Mouse (Mus musculus): ENCODE measurements around the gene Mindy2. TPM values are rescaled to one million over a fixed set of nuclear protein-coding genes. Genes with fewer than 3 reads are reported as not detected.

The Mindy2 gene
- polyA plus RNA-seq, 1 experiment from 2014 or later: 11.8 TPM

DNA sequence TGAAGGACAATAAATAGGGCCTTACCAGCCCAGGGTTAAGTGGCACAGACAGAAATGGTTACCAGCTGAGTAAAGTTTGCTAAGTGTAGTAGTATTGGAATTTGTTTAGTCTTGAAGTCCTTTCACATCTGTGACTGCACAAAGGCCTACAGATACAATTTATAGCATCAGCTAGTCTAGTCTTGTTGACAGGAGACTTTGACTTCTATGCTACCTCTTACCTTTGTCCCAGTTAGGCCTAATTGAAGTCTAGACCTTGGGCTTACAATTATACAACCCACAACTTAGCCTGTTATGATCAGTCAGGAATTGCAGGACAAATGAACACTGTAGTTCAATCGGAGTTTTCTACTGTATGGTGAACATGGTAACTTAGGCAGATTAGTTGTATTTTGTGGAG, 105.5 kb downstream of the Mindy2 start:
- ATAC-seq (ENCODE audit: low FRiP score, low TSS enrichment) (no peak), DNase-seq (ENCODE audit: low spot score) (no peak)
- Histone ChIP-seq H3K4me2 (replicated peaks; ENCODE audit: low read depth) (no peak overlapping the region), H3K27ac (replicated peaks) (no peak overlapping the region), H3K4me1 (replicated peaks; ENCODE audit: control insufficient read depth, insufficient read depth) (no peaks in the 10 kb centered on the region), H3K9me3 (ENCODE audit: control insufficient read depth, low read length) (no peaks in the 10 kb centered on the region), H3K4me3 (ENCODE audit: low read depth, low read length) (no peak overlapping the region), H3K36me3 (ENCODE audit: control insufficient read depth, insufficient read depth, low read length) (no peaks in the 10 kb centered on the region), H3K27me3 (ENCODE audit: control insufficient read depth, insufficient read depth, low read length) (no peaks in the 10 kb centered on the region), H3K9ac (ENCODE audit: low read length) (no peak overlapping the region)
- WGBS: 95% methylated on average over 1 of the region's 1 CpGs
- TF ChIP-seq CTCF (IDR thresholded peaks at IDR 0.05; ENCODE audit: low read depth): no peak
- TF ChIP-seq EP300 (optimal IDR thresholded peaks at IDR 0.05): no peak

Other genes starting within 250 kb of the Mindy2 start
- gene Ccnb2, start 235.6 kb downstream of the Mindy2 start, polyA plus RNA-seq (2015; fragmentation: Nextera tagmentation; extraction: Ambion mirVana): 39.2 and 46.3 TPM in 2 replicates
- 11.2 and 12.7 TPM in 2 replicates for gene Rnf111, start 153.4 kb downstream of the Mindy2 start, polyA plus RNA-seq (2015; fragmentation: Nextera tagmentation; extraction: Ambion mirVana)
- gene Sltm, start 114.4 kb downstream of the Mindy2 start, polyA plus RNA-seq (2015; fragmentation: Nextera tagmentation; extraction: Ambion mirVana): 22.0 and 22.5 TPM in 2 replicates
- 2.0 and 2.6 TPM in 2 replicates for gene Gm10642, start 923 bp downstream of the Mindy2 start, polyA plus RNA-seq (2015; fragmentation: Nextera tagmentation; extraction: Ambion mirVana)
- 48.1 and 48.2 TPM in 2 replicates for gene Adam10, start 21.8 kb upstream of the Mindy2 start, polyA plus RNA-seq (2015; fragmentation: Nextera tagmentation; extraction: Ambion mirVana)